Mouse (Mus musculus) urinary bladder, postnatal 0 days (tissue): ENCODE measurements around the gene Rhod. TPM values are rescaled to one million over a fixed set of nuclear protein-coding genes. Genes with fewer than 3 reads are reported as not detected.

Experiments used
- polyA plus RNA-seq: library from polyadenylated mRNA; unstranded; fragments of >200 nt; fragmentation: Nextera tagmentation; extraction: Ambion mirVana; gene quantifications from 2 replicates; pipeline ENCODE4 v1.2.1, GENCODE M21; 2015

Rhod gene
- 25.0 and 28.7 TPM in 2 replicates for polyA plus RNA-seq

GRCm38 (mm10) chr19:4439161-4439801 lies at the start of gene Rhod:
TSS of gene Rhod (minus strand) at chr19:4439432.

GRCm38 (mm10) chr19:4477345-4478189 lies 38.3 kb upstream of the Rhod start, which contains the start of gene Syt12:
TSS of gene Syt12 (minus strand) at chr19:4477447.

GRCm38 (mm10) chr19:4397798-4398629 lies 41.2 kb downstream of the Rhod start, which contains the start of gene Kdm2a:
TSS of gene Kdm2a (minus strand) at chr19:4398285.

Other genes starting within 250 kb of the Rhod start
- 1.3 and 1.5 TPM in 2 replicates for gene Tbc1d10c, start 248.1 kb downstream of the Rhod start, polyA plus RNA-seq
- 476 and 486 TPM in 2 replicates for gene Ppp1ca, start 247.4 kb downstream of the Rhod start, polyA plus RNA-seq
- 12.6 and 15.8 TPM in 2 replicates for gene Rad9a, start 237.8 kb downstream of the Rhod start, polyA plus RNA-seq
- gene Clcf1, start 225.2 kb downstream of the Rhod start, polyA plus RNA-seq, result 1.8 TPM in 2 replicates
- gene AC109138.7, start 225.1 kb downstream of the Rhod start, polyA plus RNA-seq, result not detected in 2 replicates
- 44.5 and 63.8 TPM in 2 replicates for gene Pold4, start 207.5 kb downstream of the Rhod start, polyA plus RNA-seq
- 19.2 and 19.3 TPM in 2 replicates for gene Ssh3, start 170.3 kb downstream of the Rhod start, polyA plus RNA-seq
- 7.9 and 8.3 TPM in 2 replicates for gene Ankrd13d, start 156.3 kb downstream of the Rhod start, polyA plus RNA-seq
- 12.7 and 15.0 TPM in 2 replicates for gene Grk2, start 133.2 kb downstream of the Rhod start, polyA plus RNA-seq
- gene Kdm2a, start 41.1 kb downstream of the Rhod start, polyA plus RNA-seq, result 18.6 and 21.3 TPM in 2 replicates
- 0.64 and 0.74 TPM in 2 replicates for gene Syt12, start 38.0 kb upstream of the Rhod start, polyA plus RNA-seq
- not detected in 2 replicates for gene 2010003K11Rik, start 59.2 kb upstream of the Rhod start, polyA plus RNA-seq
- gene Pcx, start 71.0 kb upstream of the Rhod start, polyA plus RNA-seq, result 5.5 and 6.2 TPM in 2 replicates
- gene Lrfn4, start 176.2 kb upstream of the Rhod start, polyA plus RNA-seq, result 1.5 and 1.7 TPM in 2 replicates
- gene Rce1, start 186.2 kb upstream of the Rhod start, polyA plus RNA-seq, result 35.6 and 38.2 TPM in 2 replicates